Mouse (Mus musculus) MEL (cell line): ENCODE results near the gene Gh.

Experiments
- CTCF ChIP-seq, 3 experiments: IDR thresholded peaks in 2 of 3; conservative IDR thresholded peaks in 1 of 3; 2 replicates each; pipeline ENCODE4 v1.5.1; 2011 to 2012; ENCODE audit warnings: low read length in 3 of 3, low read depth in 2 of 3, mild to moderate bottlenecking in 2 of 3, improper control_type of control experiment in 1 of 3, inconsistent platforms in 1 of 3, mixed read lengths in 1 of 3, moderate library complexity in 1 of 3; ENCODE audit not compliant: control insufficient read depth in 1 of 3, insufficient read depth in 1 of 3, poor library complexity in 1 of 3, severe bottlenecking in 1 of 3
- MEF2A ChIP-seq: IDR thresholded peaks from 2 replicates; pipeline ENCODE4 v1.6.1; 2014; ENCODE audit warnings: low read depth, mild to moderate bottlenecking, inconsistent platforms, low read length, improper control_type of control experiment; ENCODE audit not compliant: poor library complexity, insufficient replicate concordance, severe bottlenecking; ENCODE audit errors: extremely low read depth
- MXI1 ChIP-seq: IDR thresholded peaks from 2 replicates; pipeline ENCODE4 v1.6.1; 2011; ENCODE audit warnings: mild to moderate bottlenecking, low read depth, low read length, improper control_type of control experiment
- MYC ChIP-seq: IDR thresholded peaks from 2 replicates; pipeline ENCODE4 v1.6.1; 2011; ENCODE audit warnings: low read depth, mild to moderate bottlenecking, low read length, improper control_type of control experiment, moderate library complexity
- ZC3H11A ChIP-seq: IDR thresholded peaks from 2 replicates; pipeline ENCODE4 v1.6.1; 2012; ENCODE audit warnings: low read depth, mild to moderate bottlenecking, inconsistent platforms, low read length, improper control_type of control experiment

DNA sequence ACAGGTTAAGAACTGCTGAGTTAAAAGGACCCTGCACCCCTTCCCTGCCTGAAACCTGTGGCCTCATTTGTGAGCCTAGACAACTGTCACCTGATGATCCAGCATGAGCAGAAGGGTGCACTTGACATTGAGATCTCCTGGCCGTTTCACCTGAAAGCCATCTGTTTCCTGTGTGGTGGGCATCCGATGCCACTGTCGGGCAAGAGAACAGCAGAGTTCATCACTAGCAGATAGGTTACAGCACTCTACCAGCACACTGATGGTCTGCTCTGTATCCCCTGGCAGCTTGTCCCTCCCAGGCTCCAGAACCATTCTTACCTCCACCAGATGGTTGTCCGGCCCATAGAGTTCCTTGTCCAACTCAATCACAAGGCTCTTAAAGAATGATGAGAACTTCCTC, 36.1 kb downstream of the Gh start:
- TF ChIP-seq CTCF (IDR thresholded peaks at IDR 0.05 in 2 of 3, conservative IDR thresholded peaks at IDR 0.05 in 1 of 3; ENCODE audit: control insufficient read depth in 1 of 3, insufficient read depth in 1 of 3, low read depth in 2 of 3, low read length in 3 of 3, poor library complexity in 1 of 3, severe bottlenecking in 1 of 3) = no peak
- TF ChIP-seq MXI1 = no peak
- TF ChIP-seq ZC3H11A = no peak
- TF ChIP-seq MEF2A = no peak
- TF ChIP-seq MYC = no peak
